Mouse (Mus musculus): ENCODE measurements at regions not wholly inside any gene's neighbourhood (a gene's known extent, or its start where the extent isn't known, plus 50 kb on each side); places are given as distances from the start of the nearest gene placed in this dataset.

- H3K36me3 ChIP-seq (ENCODE audit: control insufficient read depth, insufficient read depth, low read length, poor library complexity, severe bottlenecking) = no peaks in the 10 kb centered on the region
- in situ Hi-C loops (cut with MboI; ENCODE audit: low sequenced_read_pairs in 2 of 2, unreplicated experiment in 2 of 2) = no loop called here
- no peaks in the 10 kb centered on the region for H3K4me1 ChIP-seq (ENCODE audit: control insufficient read depth in 2 of 2, insufficient read depth in 2 of 2, low read length in 2 of 2, poor library complexity in 1 of 2)
- no peak for TF ChIP-seq CHD2 (IDR thresholded peaks at IDR 0.05; ENCODE audit: low read depth, low read length)
- H3K9ac ChIP-seq (ENCODE audit: insufficient read depth, low read depth, low read length, poor library complexity, severe bottlenecking) = no peak overlapping the region
- H3K27ac ChIP-seq (ENCODE audit: insufficient read depth, low read depth, low read length, poor library complexity, severe bottlenecking) = no peak overlapping the region
- no peaks in the 10 kb centered on the region for H3K9me3 ChIP-seq (ENCODE audit: control insufficient read depth, insufficient read depth, low read depth, low read length)
- H3K4me3 ChIP-seq (ENCODE audit: insufficient read depth in 1 of 2, low read depth in 1 of 2, low read length in 2 of 2, poor library complexity in 1 of 2, severe bottlenecking in 1 of 2) = no peak overlapping the region
- DNase-seq (ENCODE audit: low read depth, low spot score) = no peak
Observed at GRCm38 (mm10) chr13:110601352-110601751, 206.5 kb downstream of the Plk2 start.

- Histone ChIP-seq H3K9me3 (ENCODE audit: control insufficient read depth, insufficient read depth, low read depth, low read length) (no peaks in the 10 kb centered on the region), H3K36me3 (ENCODE audit: control insufficient read depth, insufficient read depth, low read length, poor library complexity, severe bottlenecking) (no peaks in the 10 kb centered on the region), H3K4me1 (ENCODE audit: control insufficient read depth in 2 of 2, insufficient read depth in 2 of 2, low read length in 2 of 2, poor library complexity in 1 of 2) (no peaks in the 10 kb centered on the region), H3K4me3 (ENCODE audit: insufficient read depth in 1 of 2, low read depth in 1 of 2, low read length in 2 of 2, poor library complexity in 1 of 2, severe bottlenecking in 1 of 2) (no peak overlapping the region), H3K9ac (ENCODE audit: insufficient read depth, low read depth, low read length, poor library complexity, severe bottlenecking) (no peak overlapping the region), H3K27ac (ENCODE audit: insufficient read depth, low read depth, low read length, poor library complexity, severe bottlenecking) (no peak overlapping the region)
- DNase-seq (ENCODE audit: low read depth, low spot score) = no peak
- TF ChIP-seq ZC3H11A (IDR thresholded peaks at IDR 0.05; ENCODE audit: borderline replicate concordance, low read depth, low read length) (no peak), ZNF384 (IDR thresholded peaks at IDR 0.05; ENCODE audit: low read depth, low read length) (no peak), CHD2 (IDR thresholded peaks at IDR 0.05; ENCODE audit: low read depth, low read length) (no peak), HCFC1 (IDR thresholded peaks at IDR 0.05; ENCODE audit: borderline replicate concordance, insufficient read depth, low read length) (no peak), MAFK (IDR thresholded peaks at IDR 0.05; ENCODE audit: insufficient read depth, low read depth, low read length) (no peak)
- in situ Hi-C loops (cut with MboI; ENCODE audit: low sequenced_read_pairs in 2 of 2, unreplicated experiment in 2 of 2) = no loop called here
Observed at GRCm38 (mm10) chr13:110601840-110602239, 207.0 kb downstream of the Plk2 start.

GRCm38 (mm10) chr13:110602894-110603293 lies 208.0 kb downstream of the Plk2 start:
- Histone ChIP-seq H3K9ac (ENCODE audit: insufficient read depth, low read depth, low read length, poor library complexity, severe bottlenecking) (no peak overlapping the region), H3K4me3 (ENCODE audit: insufficient read depth in 1 of 2, low read depth in 1 of 2, low read length in 2 of 2, poor library complexity in 1 of 2, severe bottlenecking in 1 of 2) (no peak overlapping the region), H3K4me1 (ENCODE audit: control insufficient read depth in 2 of 2, insufficient read depth in 2 of 2, low read length in 2 of 2, poor library complexity in 1 of 2) (no peaks in the 10 kb centered on the region), H3K36me3 (ENCODE audit: control insufficient read depth, insufficient read depth, low read length, poor library complexity, severe bottlenecking) (no peaks in the 10 kb centered on the region), H3K27ac (ENCODE audit: insufficient read depth, low read depth, low read length, poor library complexity, severe bottlenecking) (no peak overlapping the region), H3K9me3 (ENCODE audit: control insufficient read depth, insufficient read depth, low read depth, low read length) (no peaks in the 10 kb centered on the region)
- in situ Hi-C loops (cut with MboI; ENCODE audit: low sequenced_read_pairs in 2 of 2, unreplicated experiment in 2 of 2) = no loop called here
- no peak for DNase-seq (ENCODE audit: low read depth, low spot score)
- TF ChIP-seq ZC3H11A (IDR thresholded peaks at IDR 0.05; ENCODE audit: borderline replicate concordance, low read depth, low read length) = no peak
- TF ChIP-seq MAFK (IDR thresholded peaks at IDR 0.05; ENCODE audit: insufficient read depth, low read depth, low read length) = no peak
- TF ChIP-seq HCFC1 (IDR thresholded peaks at IDR 0.05; ENCODE audit: borderline replicate concordance, insufficient read depth, low read length) = no peak
- no peak for TF ChIP-seq ZNF384 (IDR thresholded peaks at IDR 0.05; ENCODE audit: low read depth, low read length)
- TF ChIP-seq CHD2 (IDR thresholded peaks at IDR 0.05; ENCODE audit: low read depth, low read length) = no peak

- Histone ChIP-seq H3K4me1 (ENCODE audit: control insufficient read depth in 2 of 2, insufficient read depth in 2 of 2, low read length in 2 of 2, poor library complexity in 1 of 2) (no peaks in the 10 kb centered on the region), H3K4me3 (ENCODE audit: insufficient read depth in 1 of 2, low read depth in 1 of 2, low read length in 2 of 2, poor library complexity in 1 of 2, severe bottlenecking in 1 of 2) (no peak overlapping the region), H3K9me3 (ENCODE audit: control insufficient read depth, insufficient read depth, low read depth, low read length) (no peaks in the 10 kb centered on the region), H3K27ac (ENCODE audit: insufficient read depth, low read depth, low read length, poor library complexity, severe bottlenecking) (no peak overlapping the region), H3K9ac (ENCODE audit: insufficient read depth, low read depth, low read length, poor library complexity, severe bottlenecking) (no peak overlapping the region), H3K36me3 (ENCODE audit: control insufficient read depth, insufficient read depth, low read length, poor library complexity, severe bottlenecking) (no peaks in the 10 kb centered on the region)
- no peak for DNase-seq (ENCODE audit: low read depth, low spot score)
- TF ChIP-seq MAFK (IDR thresholded peaks at IDR 0.05; ENCODE audit: insufficient read depth, low read depth, low read length) = no peak
- no peak for TF ChIP-seq ZC3H11A (IDR thresholded peaks at IDR 0.05; ENCODE audit: borderline replicate concordance, low read depth, low read length)
- TF ChIP-seq CHD2 (IDR thresholded peaks at IDR 0.05; ENCODE audit: low read depth, low read length) = no peak
- no peak for TF ChIP-seq ZNF384 (IDR thresholded peaks at IDR 0.05; ENCODE audit: low read depth, low read length)
- no peak for TF ChIP-seq HCFC1 (IDR thresholded peaks at IDR 0.05; ENCODE audit: borderline replicate concordance, insufficient read depth, low read length)
- in situ Hi-C loops (cut with MboI; ENCODE audit: low sequenced_read_pairs in 2 of 2, unreplicated experiment in 2 of 2) = no loop called here
Observed at GRCm38 (mm10) chr13:110619010-110619409, 224.2 kb downstream of the Plk2 start.

GRCm38 (mm10) chr13:110627136-110627535 lies 232.3 kb downstream of the Plk2 start:
- no peaks in the 10 kb centered on the region for H3K9me3 ChIP-seq (ENCODE audit: control insufficient read depth, insufficient read depth, low read depth, low read length)
- in situ Hi-C loops (cut with MboI; ENCODE audit: low sequenced_read_pairs in 2 of 2, unreplicated experiment in 2 of 2) = no loop called here
- no peak overlapping the region for H3K27ac ChIP-seq (ENCODE audit: insufficient read depth, low read depth, low read length, poor library complexity, severe bottlenecking)
- no peaks in the 10 kb centered on the region for H3K36me3 ChIP-seq (ENCODE audit: control insufficient read depth, insufficient read depth, low read length, poor library complexity, severe bottlenecking)
- no peak for TF ChIP-seq ZNF384 (IDR thresholded peaks at IDR 0.05; ENCODE audit: low read depth, low read length)
- no peak for TF ChIP-seq ZC3H11A (IDR thresholded peaks at IDR 0.05; ENCODE audit: borderline replicate concordance, low read depth, low read length)
- TF ChIP-seq MAFK (IDR thresholded peaks at IDR 0.05; ENCODE audit: insufficient read depth, low read depth, low read length) = no peak
- TF ChIP-seq CHD2 (IDR thresholded peaks at IDR 0.05; ENCODE audit: low read depth, low read length) = no peak
- no peak overlapping the region for H3K4me3 ChIP-seq (ENCODE audit: insufficient read depth in 1 of 2, low read depth in 1 of 2, low read length in 2 of 2, poor library complexity in 1 of 2, severe bottlenecking in 1 of 2)
- no peaks in the 10 kb centered on the region for H3K4me1 ChIP-seq (ENCODE audit: control insufficient read depth in 2 of 2, insufficient read depth in 2 of 2, low read length in 2 of 2, poor library complexity in 1 of 2)
- DNase-seq (ENCODE audit: low read depth, low spot score) = no peak
- H3K9ac ChIP-seq (ENCODE audit: insufficient read depth, low read depth, low read length, poor library complexity, severe bottlenecking) = no peak overlapping the region

Data from ES-E14 (cell line).